Mouse (Mus musculus) heart, postnatal 25 days (tissue): ENCODE measurements around the gene Aanat. TPM values are rescaled to one million over a fixed set of nuclear protein-coding genes. Genes with fewer than 3 reads are reported as not detected.

Experiments
- DNase-seq: peaks from one replicate; pipeline ENCODE4 v3.0.0; 2022; ENCODE audit warnings: low spot score
- intact Hi-C: fragments of 180-260 bp; cut with DNase I; formaldehyde crosslinking; loops from one replicate; pipeline ENCODE4 v1.15.1; 2025
- total RNA-seq, 2 experiments: library from RNA; stranded (reverse); gene quantifications; 2 replicates each; pipeline ENCODE4 v1.2.3; 2021

Aanat gene
- total RNA-seq, 2 experiments from 2014 or later: not detected

- intact Hi-C loops: no loop called here
- no peak for DNase-seq
These were observed 13.3 kb upstream of the Aanat start for GRCm38 (mm10) chr11:116572756-116573543.

GRCm38 (mm10) chr11:116574486-116574885 lies 11.7 kb upstream of the Aanat start:
- intact Hi-C loops: no loop called here
- DNase-seq: no peak

DNA sequence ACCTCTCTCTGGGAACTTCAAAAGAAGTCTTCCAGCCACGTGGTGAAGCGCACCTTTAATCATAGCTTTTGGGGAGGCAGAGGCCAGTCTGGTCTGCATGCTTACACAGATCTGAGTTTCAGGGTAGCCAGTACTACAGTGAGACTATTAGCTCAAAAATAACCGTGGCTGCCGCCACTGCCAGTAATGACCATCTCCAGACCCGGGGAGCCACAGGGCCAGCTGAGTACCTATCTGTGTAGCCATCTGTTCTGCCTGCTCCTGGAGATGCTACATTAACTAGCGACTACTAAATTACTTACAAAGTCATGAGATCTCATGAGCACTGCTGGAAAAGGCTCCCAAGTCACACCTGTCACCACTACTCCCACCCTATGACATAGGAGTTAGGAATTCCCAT lies 11.2 kb upstream of the Aanat start:
- no peak for DNase-seq
- intact Hi-C loops: no loop called here

- no peak for DNase-seq
- intact Hi-C loops: no loop called here
These were observed 10.8 kb upstream of the Aanat start for GRCm38 (mm10) chr11:116575396-116575795.

- intact Hi-C loops: no loop called here
- no peak for DNase-seq
These were observed 7.0 kb upstream of the Aanat start for GRCm38 (mm10) chr11:116579280-116579679.

GRCm38 (mm10) chr11:116580031-116580652 lies 6.1 kb upstream of the Aanat start:
- DNase-seq: no peak
- intact Hi-C loops: no loop called here

- intact Hi-C loops: no loop called here
- DNase-seq: no peak
These were observed 5.4 kb upstream of the Aanat start for GRCm38 (mm10) chr11:116580711-116581375.

- peak; percentile 74 for DNase-seq
- intact Hi-C loops: no loop called here
These were observed 4.8 kb upstream of the Aanat start, which contains the start of gene Ube2o for GRCm38 (mm10) chr11:116581376-116581814. Gene Ube2o (minus strand): TSS chr11:116581447.

GRCm38 (mm10) chr11:116585682-116586081 lies 550 bp upstream of the Aanat start:
- no peak for DNase-seq
- intact Hi-C loops: no loop called here

DNA sequence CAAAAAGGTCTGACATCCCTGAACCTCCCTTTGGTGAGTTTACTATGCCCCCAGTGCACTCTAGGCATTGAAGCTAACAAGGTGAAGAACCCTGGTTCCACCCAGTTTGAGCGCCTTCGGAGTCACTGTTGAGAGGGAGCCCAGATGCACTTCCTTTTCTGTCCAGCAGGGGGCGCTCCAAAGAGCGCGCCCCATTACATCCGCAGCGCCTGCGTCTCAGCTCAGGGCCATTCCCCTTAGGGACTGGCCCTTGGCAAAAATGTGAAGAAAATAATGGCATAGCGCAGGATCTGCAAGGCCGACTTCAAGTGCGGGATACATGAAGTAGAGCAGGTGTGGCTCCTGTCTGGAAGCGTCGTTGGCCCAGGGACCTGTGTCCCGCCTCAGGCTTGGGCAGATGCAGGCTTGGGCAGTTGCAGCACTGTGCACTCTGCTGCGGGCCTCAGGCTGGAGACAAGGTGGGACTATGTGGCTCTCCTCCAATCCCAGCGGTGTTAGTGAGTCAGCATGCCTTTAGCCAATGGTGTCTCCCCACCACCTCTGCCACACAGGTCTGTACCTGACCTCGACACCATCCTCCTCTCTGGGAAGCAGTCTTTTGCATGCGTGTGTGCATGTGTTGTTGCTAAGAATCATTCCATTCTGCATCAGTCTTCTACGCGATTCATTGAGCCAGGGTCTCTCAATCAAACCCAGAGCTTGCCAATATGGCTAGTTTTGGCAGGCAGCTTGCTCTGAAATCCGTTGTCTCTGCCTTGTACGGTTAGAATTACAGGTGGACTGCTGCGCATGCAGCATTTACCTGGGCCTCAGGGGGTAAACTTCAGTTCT lies 784 bp downstream of the Aanat start:
- peak; percentile 32 for DNase-seq
- intact Hi-C loops: loop anchor here (1.0 kb wide), 1 partner anchor 42 kb away; no protein-coding TSS in a partner anchor

DNA sequence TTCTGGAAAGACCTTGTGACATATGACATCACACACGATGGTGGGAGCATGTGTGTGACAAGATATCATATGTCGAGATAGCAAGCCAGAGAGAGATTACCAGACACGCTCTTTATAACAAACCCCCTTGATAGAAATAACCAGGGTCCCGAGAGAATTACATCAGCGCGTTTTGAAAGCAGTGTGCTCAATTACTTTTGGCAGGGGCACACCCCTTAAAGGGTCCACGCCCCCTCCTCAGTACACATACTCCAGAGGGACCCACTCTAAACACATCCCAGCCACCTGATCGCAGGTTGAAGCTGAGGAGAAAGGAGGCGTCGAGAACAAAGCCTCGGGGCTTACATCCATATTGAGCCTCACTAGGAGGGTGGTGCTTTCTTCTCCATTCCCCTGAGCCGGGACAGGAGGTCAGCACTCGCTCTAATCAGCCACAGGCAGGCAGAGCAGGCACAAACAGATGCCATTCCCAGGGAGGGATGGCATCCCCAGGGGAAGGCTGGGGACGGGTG lies 2.8 kb downstream of the Aanat start:
- DNase-seq: no peak
- intact Hi-C loops: no loop called here

DNA sequence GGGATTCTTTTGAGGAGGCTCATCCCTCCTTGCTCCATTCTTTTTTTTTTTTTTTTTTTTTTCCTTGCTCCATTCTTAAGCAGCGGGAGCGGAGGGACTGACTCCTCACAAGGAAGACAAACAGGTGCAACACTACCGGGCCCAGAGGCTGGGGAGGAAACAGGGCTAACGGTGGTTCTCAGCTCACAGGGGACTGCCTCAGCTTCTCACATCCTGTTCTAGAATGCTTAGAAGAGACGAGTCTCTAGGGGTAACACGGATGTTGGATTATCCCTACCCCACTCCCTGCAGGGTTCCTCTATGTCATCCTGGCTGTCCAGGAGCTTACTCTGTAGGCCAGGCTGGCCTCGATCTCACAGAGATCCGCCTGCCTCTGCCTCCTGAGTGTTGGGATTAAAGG lies 3.3 kb downstream of the Aanat start:
- intact Hi-C loops: no loop called here
- DNase-seq: no peak

GRCm38 (mm10) chr11:116591621-116592020 lies 5.4 kb downstream of the Aanat start:
- intact Hi-C loops: no loop called here
- no peak for DNase-seq

- peak; percentile 82 for DNase-seq
- intact Hi-C loops: no loop called here
These were observed 6.2 kb downstream of the Aanat start for GRCm38 (mm10) chr11:116592428-116592827.

DNA sequence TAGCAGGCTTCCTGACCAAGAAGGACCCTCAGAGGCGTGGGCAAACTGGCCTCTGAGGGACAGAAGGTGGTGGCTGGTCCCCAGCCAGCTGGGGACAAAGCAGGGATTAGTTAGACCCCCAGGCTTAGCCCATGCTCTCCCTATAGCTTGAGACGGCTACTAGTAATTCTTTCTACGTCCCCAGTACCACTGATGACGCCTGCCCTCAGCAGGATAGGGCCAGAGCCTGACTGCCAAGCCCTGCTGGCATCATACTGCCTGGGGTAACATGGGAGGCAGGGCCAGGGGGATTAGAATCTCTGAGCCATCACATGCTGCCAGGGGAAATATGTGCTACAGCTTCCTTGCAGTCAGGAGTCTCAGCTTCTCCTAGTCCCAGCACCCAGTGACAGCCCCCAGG lies 7.1 kb downstream of the Aanat start:
- no peak for DNase-seq
- intact Hi-C loops: no loop called here

- intact Hi-C loops: no loop called here
- DNase-seq: no peak
These were observed 10.5 kb downstream of the Aanat start for GRCm38 (mm10) chr11:116596766-116597165.

GRCm38 (mm10) chr11:116598193-116598592 lies 12.0 kb downstream of the Aanat start:
- intact Hi-C loops: no loop called here
- DNase-seq: no peak

GRCm38 (mm10) chr11:116599230-116599629 lies 13.0 kb downstream of the Aanat start:
- no peak for DNase-seq
- intact Hi-C loops: no loop called here

- intact Hi-C loops: no loop called here
- DNase-seq: no peak
These were observed 14.9 kb downstream of the Aanat start for GRCm38 (mm10) chr11:116601166-116601565.

DNA sequence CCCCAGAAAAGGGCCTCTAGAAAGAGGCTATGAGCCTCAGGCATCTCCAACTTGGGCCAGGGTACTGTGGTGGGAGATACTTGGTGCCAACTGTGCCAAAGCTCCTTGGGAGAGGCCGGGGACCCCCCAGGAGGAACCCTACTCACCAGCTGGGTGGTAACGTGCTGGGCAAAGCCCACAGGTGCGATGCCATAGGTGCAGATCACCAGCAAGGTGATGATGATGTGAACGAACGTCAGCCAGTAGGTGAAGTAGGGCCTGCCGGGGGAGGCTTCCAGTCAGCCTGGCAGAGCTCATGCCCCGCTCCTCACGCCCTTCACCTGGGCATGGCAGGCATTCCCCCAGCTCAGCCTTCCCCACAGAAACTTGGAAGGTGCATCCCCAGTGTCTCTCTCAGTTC lies 15.8 kb downstream of the Aanat start:
- intact Hi-C loops: loop anchor here (2.0 kb wide), 1 partner anchor 27 kb away; no protein-coding TSS in a partner anchor
- DNase-seq: no peak
